Mouse (Mus musculus) forebrain, postnatal 0 days (tissue): Measurements from ENCODE around the gene Hoxa1. TPM values are rescaled to one million over a fixed set of nuclear protein-coding genes. Genes with fewer than 3 reads are reported as not detected.

ENCODE experiments used
- ATAC-seq: fragments of 200-750 bp; cut with Nextera tagmentation; 2 replicates; pipeline ENCODE4 v1.8.0; 2017; ENCODE audit warnings: mild to moderate bottlenecking, moderate library complexity
- DNase-seq: peaks from one replicate; pipeline ENCODE4 v3.0.0-alpha.2; 2015
- H3K27ac ChIP-seq: fragments of 300-500 bp; sonication (generic); 2 replicates; pipeline ENCODE4 v1.5.1; 2014; ENCODE audit warnings: low read depth, mild to moderate bottlenecking, antibody characterized with exemption, low read length, moderate library complexity, mixed read lengths
- H3K27me3 ChIP-seq: fragments of 300-500 bp; sonication (generic); 2 replicates; pipeline ENCODE4 v1.6.1; 2014; ENCODE audit warnings: mild to moderate bottlenecking, low read length, mixed read lengths; ENCODE audit not compliant: insufficient read depth
- H3K36me3 ChIP-seq: fragments of 300-500 bp; sonication (generic); 2 replicates; pipeline ENCODE4 v1.6.1; 2014; ENCODE audit warnings: mild to moderate bottlenecking, moderate library complexity; ENCODE audit not compliant: insufficient read depth
- H3K4me1 ChIP-seq: fragments of 300-500 bp; sonication (generic); 2 replicates; pipeline ENCODE4 v1.6.1; 2014; ENCODE audit warnings: antibody characterized with exemption; ENCODE audit not compliant: insufficient read depth
- H3K4me2 ChIP-seq: fragments of 300-500 bp; sonication (generic); 2 replicates; pipeline ENCODE4 v1.6.1; 2014; ENCODE audit warnings: low read depth, mild to moderate bottlenecking, moderate library complexity
- H3K4me3 ChIP-seq: fragments of 300-500 bp; sonication (generic); 2 replicates; pipeline ENCODE4 v1.5.1; 2014; ENCODE audit warnings: low read depth, low read length, mixed read lengths
- H3K9ac ChIP-seq: fragments of 300-500 bp; sonication (generic); 2 replicates; pipeline ENCODE4 v1.6.1; 2014; ENCODE audit warnings: mild to moderate bottlenecking
- H3K9me3 ChIP-seq: fragments of 300-500 bp; sonication (generic); 2 replicates; pipeline ENCODE4 v1.6.1; 2016; ENCODE audit warnings: low read length
- CTCF ChIP-seq: sonication (generic); IDR thresholded peaks from 2 replicates; pipeline ENCODE4 v1.5.1; 2016; ENCODE audit warnings: antibody characterized with exemption, control low read depth, low read depth
- WGBS: fragments of 180-500 bp; shearing (Covaris S2); extraction: QIAGEN DNeasy Blood & Tissue Kit; methylation state at CpG from one replicate; pipeline ENCODE4 v1.1.7; 2014; 5-methylcytosine and 5-hydroxymethylcytosine counted together
- polyA plus RNA-seq: library from polyadenylated mRNA; unstranded; fragments of >200 nt; fragmentation: Nextera tagmentation; extraction: Ambion mirVana; gene quantifications from 2 replicates; pipeline ENCODE4 v1.2.1, GENCODE M21; 2015
- total RNA-seq: library from RNA; depleted of rRNA; stranded (reverse); fragments of >200 nt; gene quantifications from 2 replicates; pipeline ENCODE4 v1.2.3, GENCODE M21; 2014

Gene Hoxa1
- total and polyA plus RNA-seq, 2 experiments from 2014 or later: 0.10 TPM; not detected in 1

- 1% methylated on average over 28 of the region's 28 CpGs for WGBS
- TF ChIP-seq CTCF: no peak
- DNase-seq (peak; percentile 1), ATAC-seq (no peak)
- no peak overlapping the region for H3K9ac ChIP-seq
- H3K27ac ChIP-seq: no peak overlapping the region
- H3K4me3 ChIP-seq: no peak overlapping the region
- H3K36me3 ChIP-seq: no peaks in the 10 kb centered on the region
- H3K4me1 ChIP-seq: no peaks in the 10 kb centered on the region
- H3K27me3 ChIP-seq: peaks cover 89% of the 10 kb centered on the region
- H3K4me2 ChIP-seq: no peak overlapping the region
- H3K9me3 ChIP-seq: no peaks in the 10 kb centered on the region
Observed at GRCm38 (mm10) chr6:52165441-52166370, 7.6 kb upstream of the Hoxa1 start.

GRCm38 (mm10) chr6:52164626-52165440 is 6.7 kb upstream of the Hoxa1 start, which contains the start of gene Hoxa2:
Gene Hoxa2, minus strand, starts transcription at chr6:52164831.
- no peak within 1 kb of the TSS for H3K4me2 ChIP-seq
- ATAC-seq: no peak

GRCm38 (mm10) chr6:52164051-52164625 is 6.0 kb upstream of the Hoxa1 start:
- TF ChIP-seq CTCF: no peak
- ATAC-seq (no peak), DNase-seq (no peak)
- Histone ChIP-seq H3K27ac (no peak overlapping the region), H3K4me2 (no peak overlapping the region), H3K4me3 (no peak overlapping the region), H3K9me3 (no peaks in the 10 kb centered on the region), H3K27me3 (peaks cover 90% of the 10 kb centered on the region), H3K9ac (no peak overlapping the region), H3K4me1 (no peaks in the 10 kb centered on the region), H3K36me3 (no peaks in the 10 kb centered on the region)
- WGBS: 5% methylated on average over 37 of the region's 39 CpGs

More at GRCm38 (mm10) chr6:52164626-52165440, 6.7 kb upstream of the Hoxa1 start, which contains the start of gene Hoxa2:
- Histone ChIP-seq H3K9me3 (no peaks in the 10 kb centered on the region), H3K9ac (no peak within 1 kb of the TSS), H3K4me1 (no peaks in the 10 kb centered on the region), H3K27me3 (peaks cover 88% of the 10 kb centered on the region), H3K4me3 (no peak within 1 kb of the TSS), H3K27ac (no peak within 1 kb of the TSS), H3K36me3 (no peaks in the 10 kb centered on the region)
- no peak for TF ChIP-seq CTCF
- WGBS: under 1% methylated on average over 25 of the region's 25 CpGs
- peak; percentile 18 for DNase-seq

GRCm38 (mm10) chr6:52163366-52164031 is 5.4 kb upstream of the Hoxa1 start:
- DNase-seq (peak; percentile 19), ATAC-seq (no peak)
- H3K27ac ChIP-seq: no peak overlapping the region
- no peak for TF ChIP-seq CTCF
- H3K36me3 ChIP-seq: no peaks in the 10 kb centered on the region
- peaks cover 91% of the 10 kb centered on the region for H3K27me3 ChIP-seq
- 2% methylated on average over 17 of the region's 17 CpGs for WGBS
- H3K9me3 ChIP-seq: no peaks in the 10 kb centered on the region
- no peak overlapping the region for H3K9ac ChIP-seq
- no peak overlapping the region for H3K4me2 ChIP-seq
- H3K4me1 ChIP-seq: no peaks in the 10 kb centered on the region; the same call in 1 of the 2 replicates
- H3K4me3 ChIP-seq: no peak overlapping the region

- DNase-seq: no peak
- H3K9ac ChIP-seq: no peak overlapping the region
- no peak for ATAC-seq
- H3K9me3 ChIP-seq: no peaks in the 10 kb centered on the region
- peaks cover 91% of the 10 kb centered on the region for H3K27me3 ChIP-seq
- no peak for TF ChIP-seq CTCF
- no peaks in the 10 kb centered on the region for H3K36me3 ChIP-seq
- no peak overlapping the region for H3K4me3 ChIP-seq
- no peak overlapping the region for H3K4me2 ChIP-seq
- no peaks in the 10 kb centered on the region; the same call in 1 of the 2 replicates for H3K4me1 ChIP-seq
- 2% methylated on average over 14 of the region's 14 CpGs for WGBS
- H3K27ac ChIP-seq: no peak overlapping the region
Observed at GRCm38 (mm10) chr6:52162611-52163365, 4.7 kb upstream of the Hoxa1 start.

- Histone ChIP-seq H3K4me1 (no peaks in the 10 kb centered on the region; the same call in 1 of the 2 replicates), H3K4me3 (no peak overlapping the region), H3K4me2 (no peak overlapping the region), H3K9me3 (no peaks in the 10 kb centered on the region), H3K27ac (no peak overlapping the region), H3K36me3 (no peaks in the 10 kb centered on the region), H3K27me3 (peaks cover 93% of the 10 kb centered on the region), H3K9ac (no peak overlapping the region)
- no peak for TF ChIP-seq CTCF
- DNase-seq (no peak), ATAC-seq (no peak)
- WGBS: 5% methylated on average over 1 of the region's 1 CpGs
Observed at GRCm38 (mm10) chr6:52162093-52162380, 3.9 kb upstream of the Hoxa1 start.
